ENCODE assay signal across 8 mouse cellular contexts in the genomic region with DNA sequence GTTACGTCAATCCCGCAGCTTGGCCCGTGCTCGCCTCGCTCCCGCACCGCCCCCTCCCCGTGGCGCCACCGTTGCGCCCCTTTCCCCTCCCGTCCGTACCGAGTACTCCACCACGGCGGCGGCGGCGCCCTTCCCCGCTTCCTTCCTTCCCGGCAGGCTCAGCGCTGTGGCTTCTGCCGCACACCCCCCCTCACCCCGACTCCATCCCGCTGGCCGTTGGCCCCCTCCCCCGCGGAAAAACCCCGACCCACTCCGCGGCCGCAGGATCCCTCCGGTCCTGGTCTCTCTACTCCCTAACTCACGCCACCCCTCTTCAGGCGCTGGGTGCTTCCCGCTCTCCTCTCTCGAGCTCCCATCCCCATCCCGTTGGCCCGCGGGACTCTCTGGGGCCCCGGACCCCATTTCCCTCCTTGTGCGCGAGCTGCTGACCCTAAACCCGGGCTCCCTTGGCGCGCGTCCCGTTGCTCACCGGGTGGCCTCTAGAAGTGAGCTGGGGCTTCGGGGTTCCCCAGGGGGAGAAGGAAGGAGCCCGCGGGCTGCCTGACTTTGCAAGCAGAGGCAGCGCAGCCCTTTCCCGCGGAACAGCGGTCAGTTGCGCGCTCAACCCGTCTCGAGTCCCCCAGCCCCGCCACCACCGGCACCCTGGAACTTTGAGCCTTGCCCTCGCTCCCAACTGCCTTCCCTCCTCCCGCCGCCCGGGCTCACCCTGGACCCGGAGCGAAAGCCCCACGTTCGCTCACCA. TPM values are rescaled to one million over a fixed set of nuclear protein-coding genes. Genes with fewer than 3 reads are reported as not detected.
DNase-seq lines count a peak whose midpoint lies in the region; ATAC-seq and TF ChIP-seq lines count a peak whose summit lies in the region.

No protein-coding gene starts in this region.

- H3K4me2 ChIP-seq in embryonic facial prominence, embryonic 12.5 days (replicated peaks), result peak overlapping the region; percentile 63
- peak overlapping the region; percentile 83 for H3K4me2 ChIP-seq in heart, postnatal 0 days (ENCODE audit: low read depth, low read length)
- H3K4me2 ChIP-seq in lung, postnatal 0 days (replicated peaks; ENCODE audit: low read depth, low read length), result peak overlapping the region; percentile 72

- peak overlapping the region; percentile 54 for H3K27ac ChIP-seq in embryonic facial prominence, embryonic 12.5 days
- H3K27ac ChIP-seq in heart, postnatal 0 days (ENCODE audit: low read depth), result no peak overlapping the region
- H3K27ac ChIP-seq in lung, postnatal 0 days (ENCODE audit: low read length), result no peak overlapping the region

- peaks cover 14% of the 10 kb centered on the region; the same call in 1 of the 2 replicates for H3K4me1 ChIP-seq in E14TG2a.4 (replicated peaks; ENCODE audit: low read depth, low read length)
- no peaks in the 10 kb centered on the region for H3K4me1 ChIP-seq in embryonic facial prominence, embryonic 12.5 days
- no peaks in the 10 kb centered on the region for H3K4me1 ChIP-seq in heart, postnatal 0 days (ENCODE audit: control insufficient read depth, insufficient read depth)
- H3K4me1 ChIP-seq in lung, postnatal 0 days (ENCODE audit: insufficient read depth, low read depth, low read length), result no peaks in the 10 kb centered on the region

- peak overlapping the region; percentile 66 for H3K9ac ChIP-seq in embryonic facial prominence, embryonic 12.5 days
- no peak overlapping the region for H3K9ac ChIP-seq in heart, postnatal 0 days (replicated peaks; ENCODE audit: low read depth, low read length)
- H3K9ac ChIP-seq in lung, postnatal 0 days (replicated peaks; ENCODE audit: low read depth), result no peak overlapping the region

- H3K36me3 ChIP-seq in E14TG2a.4 (ENCODE audit: insufficient read depth, low read length), result no peaks in the 10 kb centered on the region
- no peaks in the 10 kb centered on the region for H3K36me3 ChIP-seq in embryonic facial prominence, embryonic 12.5 days
- H3K36me3 ChIP-seq in heart, postnatal 0 days (replicated peaks; ENCODE audit: control insufficient read depth, insufficient read depth, low read length), result no peaks in the 10 kb centered on the region
- H3K36me3 ChIP-seq in lung, postnatal 0 days (ENCODE audit: insufficient read depth, low read length), result no peaks in the 10 kb centered on the region

- no peak for TF ChIP-seq EP300 in heart, postnatal 0 days (IDR thresholded peaks at IDR 0.05; ENCODE audit: low read depth)
- TF ChIP-seq EP300 in lung, postnatal 0 days (IDR thresholded peaks at IDR 0.05), result no peak

- ATAC-seq in embryonic facial prominence, embryonic 12.5 days (ENCODE audit: insufficient number of reproducible peaks, insufficient read depth, low FRiP score, low TSS enrichment), result 0 out of 2 replicates have a peak, but pooled peaks have one; percentile 68
- ATAC-seq in heart, postnatal 0 days (ENCODE audit: insufficient read depth, low read depth), result peak; percentile 17; the same call in 1 of the 2 replicates
- 0 out of 2 replicates have a peak, but pooled peaks have one; percentile 26 for ATAC-seq in lung, postnatal 0 days
- no peak for ATAC-seq in erythroblast, adult 5-6 weeks (replicated peaks; ENCODE audit: low FRiP score, poor library complexity, severe bottlenecking)

- peak; percentile 15 for DNase-seq in adrenal gland, adult 2 months
- no peak for DNase-seq in heart, postnatal 0 days (ENCODE audit: low spot score)
- DNase-seq in kidney, postnatal 25 days, result peak; percentile 10 to 35
- DNase-seq in lung, postnatal 0 days (ENCODE audit: low spot score), result peak; percentile 16
- peak; percentile 59 for DNase-seq in right cerebral cortex, postnatal 14 days

- peak overlapping the region; percentile 77 for H3K4me3 ChIP-seq in E14TG2a.4 (replicated peaks; ENCODE audit: low read length)
- H3K4me3 ChIP-seq in embryonic facial prominence, embryonic 12.5 days, result peak overlapping the region; percentile 47
- peak overlapping the region; percentile 46 for H3K4me3 ChIP-seq in heart, postnatal 0 days (ENCODE audit: low read depth, low read length)
- H3K4me3 ChIP-seq in lung, postnatal 0 days (ENCODE audit: low read depth, low read length), result peak overlapping the region; percentile 37

- no peak for TF ChIP-seq CTCF in E14TG2a.4 (conservative IDR thresholded peaks at IDR 0.05; ENCODE audit: low read length)
- TF ChIP-seq CTCF in heart, postnatal 0 days (IDR thresholded peaks at IDR 0.05; ENCODE audit: low read depth), result no peak
- TF ChIP-seq CTCF in lung, postnatal 0 days (IDR thresholded peaks at IDR 0.05), result no peak; the same call in 1 of the 2 replicates

- WGBS in embryonic facial prominence, embryonic 12.5 days, result 20% methylated on average over 61 of the region's 70 CpGs
- WGBS in heart, postnatal 0 days, result 20% methylated on average over 61 of the region's 70 CpGs
- WGBS in lung, postnatal 0 days, result 19% methylated on average over 37 of the region's 70 CpGs

- H3K9me3 ChIP-seq in E14TG2a.4 (ENCODE audit: low read length), result no peaks in the 10 kb centered on the region
- no peaks in the 10 kb centered on the region for H3K9me3 ChIP-seq in embryonic facial prominence, embryonic 12.5 days
- no peaks in the 10 kb centered on the region for H3K9me3 ChIP-seq in heart, postnatal 0 days (replicated peaks; ENCODE audit: control insufficient read depth, low read length)
- H3K9me3 ChIP-seq in lung, postnatal 0 days (ENCODE audit: low read length), result no peaks in the 10 kb centered on the region

- peaks cover 61% of the 10 kb centered on the region for H3K27me3 ChIP-seq in E14TG2a.4 (ENCODE audit: insufficient read depth, low read length)
- peaks cover 5% of the 10 kb centered on the region; the same call in 1 of the 2 replicates for H3K27me3 ChIP-seq in embryonic facial prominence, embryonic 12.5 days
- peaks cover 30% of the 10 kb centered on the region; the same call in 1 of the 2 replicates for H3K27me3 ChIP-seq in heart, postnatal 0 days (ENCODE audit: control insufficient read depth, insufficient read depth, low read length)
- no peaks in the 10 kb centered on the region; the same call in 1 of the 2 replicates for H3K27me3 ChIP-seq in lung, postnatal 0 days (replicated peaks; ENCODE audit: insufficient read depth, low read length)

RNA-seq across cellular contexts. Expression of a gene that starts 1.1 kb away (rescaled TPM):
- total RNA-seq in adrenal gland, adult 2 months (2021), result 1 to 10 TPM; 1.3 to 3.2 TPM
- polyA plus RNA-seq in adrenal gland, adult 2 months (2012; rRNA removed), result 9.1 and 12.3 TPM in 2 replicates
- 29.5 and 32.9 TPM in 2 replicates for polyA plus RNA-seq in embryonic facial prominence, embryonic 12.5 days (2016; fragmentation: Nextera tagmentation; extraction: Ambion mirVana)
- total RNA-seq in heart, postnatal 0 days (2014; rRNA removed; ENCODE audit: low replicate concordance), result 7.7 and 20.2 TPM in 2 replicates
- 2.8 and 3.3 TPM in 2 replicates for polyA plus RNA-seq in heart, postnatal 0 days (2015; fragmentation: Nextera tagmentation; extraction: Ambion mirVana)
- polyA plus RNA-seq in lung, postnatal 0 days (2015; fragmentation: Nextera tagmentation; extraction: Ambion mirVana), result 2.0 and 3.2 TPM in 2 replicates
- total RNA-seq in erythroblast, adult 5-6 weeks (2015; ENCODE audit: low replicate concordance), result not detected in 2 replicates
- total RNA-seq in erythroblast, adult 5-6 weeks (2017; ENCODE audit: low replicate concordance), result not detected in 2 replicates
